Mouse (Mus musculus) cortical plate, adult 2 months (tissue): ENCODE measurements at regions not wholly inside any gene's neighbourhood (a gene's known extent, or its start where the extent isn't known, plus 50 kb on each side); places are given as distances from the start of the nearest gene placed in this dataset.

ENCODE experiments used
- H3K27ac ChIP-seq: fragments of 200-500 bp; 2 replicates; pipeline ENCODE4 v1.5.1; 2012; ENCODE audit warnings: low read length, control low read depth, inconsistent platforms; ENCODE audit not compliant: insufficient read depth
- H3K4me1 ChIP-seq: fragments of 200-500 bp; 2 replicates; pipeline ENCODE4 v1.6.1; 2011; ENCODE audit warnings: low read length; ENCODE audit not compliant: control insufficient read depth, insufficient read depth
- H3K4me3 ChIP-seq: fragments of 200-500 bp; 2 replicates; pipeline ENCODE4 v1.5.1; 2011; ENCODE audit warnings: mild to moderate bottlenecking, low read length, control low read depth; ENCODE audit not compliant: insufficient read depth
- CTCF ChIP-seq: fragments of 200-500 bp; IDR thresholded peaks from 2 replicates; pipeline ENCODE4 v1.5.1; 2011; ENCODE audit warnings: mild to moderate bottlenecking, control low read depth, low read length; ENCODE audit not compliant: insufficient read depth; ENCODE audit errors: extremely low read depth
- POLR2A ChIP-seq: fragments of 200-500 bp; IDR thresholded peaks from 2 replicates; pipeline ENCODE4 v1.6.1; 2011; ENCODE audit warnings: mild to moderate bottlenecking, low read length, control low read depth; ENCODE audit not compliant: insufficient read depth; ENCODE audit errors: extremely low read depth

- no peak overlapping the region for H3K4me3 ChIP-seq
- H3K27ac ChIP-seq: no peak overlapping the region
- TF ChIP-seq CTCF (no peak), POLR2A (no peak)
- no peaks in the 10 kb centered on the region for H3K4me1 ChIP-seq
Observed at GRCm38 (mm10) chr13:101203463-101203862, 370.2 kb upstream of the Slc30a5 start.

GRCm38 (mm10) chr13:101202565-101203313 is 369.5 kb upstream of the Slc30a5 start:
- no peaks in the 10 kb centered on the region for H3K4me1 ChIP-seq
- H3K4me3 ChIP-seq: no peak overlapping the region
- no peak overlapping the region for H3K27ac ChIP-seq
- TF ChIP-seq CTCF (no peak), POLR2A (no peak)

GRCm38 (mm10) chr13:101190249-101190830 is 357.1 kb upstream of the Slc30a5 start:
- Histone ChIP-seq H3K27ac (no peak overlapping the region), H3K4me1 (peaks cover 2% of the 10 kb centered on the region), H3K4me3 (no peak overlapping the region)
- no peak for TF ChIP-seq CTCF

GRCm38 (mm10) chr13:101182387-101182786 is 349.2 kb upstream of the Slc30a5 start:
- Histone ChIP-seq H3K4me1 (no peaks in the 10 kb centered on the region), H3K4me3 (no peak overlapping the region), H3K27ac (no peak overlapping the region)
- no peak for TF ChIP-seq POLR2A
- no peak for TF ChIP-seq CTCF

- Histone ChIP-seq H3K4me1 (no peaks in the 10 kb centered on the region), H3K4me3 (no peak overlapping the region), H3K27ac (no peak overlapping the region)
- TF ChIP-seq CTCF (no peak), POLR2A (no peak)
Observed at GRCm38 (mm10) chr13:101175017-101175689, 341.9 kb upstream of the Slc30a5 start.

- Histone ChIP-seq H3K27ac (no peak overlapping the region), H3K4me1 (no peaks in the 10 kb centered on the region; the same call in 1 of the 2 replicates), H3K4me3 (no peak overlapping the region)
- TF ChIP-seq POLR2A: no peak
- peak; percentile 11; the same call in 1 of the 2 replicates for TF ChIP-seq CTCF
Observed at GRCm38 (mm10) chr13:101161768-101162167, 328.5 kb upstream of the Slc30a5 start.

- TF ChIP-seq POLR2A (no peak), CTCF (no peak)
- Histone ChIP-seq H3K4me3 (no peak overlapping the region), H3K4me1 (no peaks in the 10 kb centered on the region; the same call in 1 of the 2 replicates), H3K27ac (no peak overlapping the region)
Observed at GRCm38 (mm10) chr13:101159878-101160277, 326.7 kb upstream of the Slc30a5 start.

GRCm38 (mm10) chr13:101153760-101154159 is 320.5 kb upstream of the Slc30a5 start:
- no peak for TF ChIP-seq CTCF
- Histone ChIP-seq H3K4me1 (no peaks in the 10 kb centered on the region), H3K27ac (no peak overlapping the region), H3K4me3 (no peak overlapping the region)

- Histone ChIP-seq H3K4me1 (no peaks in the 10 kb centered on the region), H3K27ac (no peak overlapping the region), H3K4me3 (no peak overlapping the region)
- no peak for TF ChIP-seq CTCF
Observed at GRCm38 (mm10) chr13:101142761-101143160, 309.5 kb upstream of the Slc30a5 start.
